Mouse (Mus musculus) layer of hippocampus, adult 8-10 months (tissue): ENCODE results near the gene Gfi1b. TPM values are rescaled to one million over a fixed set of nuclear protein-coding genes. Genes with fewer than 3 reads are reported as not detected.
A peak's percentile ranks its signal among the peaks of the same experiment; 100 is the strongest.

Experiments
- DNase-seq, 2 experiments: peaks; one replicate each; pipeline ENCODE4 v3.0.0; 2022; ENCODE audit warnings: low spot score in 2 of 2
- total RNA-seq, 4 experiments: library from RNA; stranded (reverse); gene quantifications; 2 replicates each; pipeline ENCODE4 v1.2.4; 2022

Gfi1b gene
- total RNA-seq, 4 experiments from 2014 or later, result not detected

- DNase-seq, result no peak
Measured at GRCm38 (mm10) chr2:28599569-28599900, 22.2 kb downstream of the Gfi1b start.

DNA sequence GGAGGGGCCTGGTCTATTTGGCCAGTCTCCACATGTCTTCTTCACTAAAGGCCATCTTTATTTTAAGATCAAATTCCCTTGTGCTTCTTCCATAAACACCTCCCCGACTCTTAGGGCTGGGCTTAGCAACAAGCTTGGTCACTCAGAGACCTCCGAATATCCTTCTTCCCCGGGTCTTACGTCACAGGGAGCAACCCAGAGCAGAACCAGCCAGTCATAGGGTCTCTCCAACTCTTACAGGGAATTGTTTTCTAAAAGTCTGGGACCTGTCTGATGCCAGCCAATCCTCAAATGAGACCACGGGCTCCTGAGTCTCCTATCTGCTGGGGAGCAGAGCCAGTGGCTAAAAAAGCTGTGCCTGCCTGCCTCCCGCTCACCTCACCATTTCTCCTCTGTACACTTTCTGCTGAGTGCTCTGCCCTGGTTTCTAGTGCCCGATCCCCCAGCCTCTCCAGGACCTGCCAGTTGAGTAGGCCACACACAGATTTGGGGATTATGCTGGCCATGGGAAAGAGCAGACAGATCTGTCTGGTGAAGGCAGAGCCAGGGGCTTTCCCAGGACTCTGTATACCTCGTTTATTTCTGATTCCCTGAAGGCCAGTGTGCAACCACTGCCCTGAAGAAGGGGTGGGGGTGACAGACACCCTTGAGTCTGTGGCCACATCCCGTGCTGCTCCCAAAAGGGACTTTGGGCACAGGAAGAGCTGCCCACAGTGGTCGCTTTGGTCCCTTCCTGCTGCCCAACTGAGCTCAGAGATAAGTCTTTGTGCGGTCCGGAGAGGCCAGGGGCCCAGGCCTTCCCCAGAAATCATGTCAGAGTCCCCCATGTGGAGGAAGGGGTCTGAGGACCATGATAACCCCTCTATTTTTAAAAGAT lies 22.9 kb downstream of the Gfi1b start:
- no peak for DNase-seq

- DNase-seq, result no peak
Measured at GRCm38 (mm10) chr2:28597733-28598547, 23.8 kb downstream of the Gfi1b start.

- DNase-seq, result no peak
Measured at GRCm38 (mm10) chr2:28596998-28597397, 24.8 kb downstream of the Gfi1b start.

DNA sequence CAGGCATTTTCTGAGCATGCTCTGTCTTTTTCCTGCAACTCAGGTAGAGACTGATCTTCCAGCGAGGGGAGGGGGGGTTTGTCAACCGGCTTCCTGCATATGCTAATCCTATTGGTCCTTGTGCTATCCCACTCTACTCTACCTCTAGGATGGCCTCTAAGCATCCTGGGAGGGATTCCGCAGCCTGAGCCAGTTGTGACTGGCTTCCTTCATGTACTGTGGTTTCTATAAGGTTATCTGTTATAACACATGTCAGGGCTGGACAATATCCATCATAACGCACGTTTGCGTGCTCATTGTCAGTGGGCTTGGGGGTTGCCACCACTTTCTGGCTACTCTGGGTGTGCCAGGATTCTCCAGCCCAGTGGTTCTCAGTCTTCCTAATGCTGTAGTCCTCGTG lies 25.8 kb downstream of the Gfi1b start:
- no peak for DNase-seq

DNA sequence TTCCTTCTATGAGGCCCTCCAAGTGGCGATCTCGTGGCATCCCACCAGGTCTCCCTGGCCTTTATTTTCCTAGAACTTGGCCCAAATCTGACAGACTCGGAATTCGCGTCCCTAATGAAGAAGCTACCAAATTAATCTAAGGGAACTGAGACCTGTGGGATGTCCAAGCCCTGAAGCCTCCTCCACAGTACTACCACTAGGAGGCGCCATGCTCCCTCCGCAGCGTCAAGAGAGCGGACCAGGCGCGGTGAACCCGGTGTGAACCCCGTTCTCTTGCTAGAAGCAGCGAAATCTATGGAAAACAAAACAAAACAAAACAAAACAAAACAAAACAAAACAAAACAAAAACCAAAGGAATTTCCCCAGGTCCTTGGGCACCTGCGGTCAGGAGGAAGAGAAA lies 29.0 kb downstream of the Gfi1b start:
- no peak for DNase-seq

DNA sequence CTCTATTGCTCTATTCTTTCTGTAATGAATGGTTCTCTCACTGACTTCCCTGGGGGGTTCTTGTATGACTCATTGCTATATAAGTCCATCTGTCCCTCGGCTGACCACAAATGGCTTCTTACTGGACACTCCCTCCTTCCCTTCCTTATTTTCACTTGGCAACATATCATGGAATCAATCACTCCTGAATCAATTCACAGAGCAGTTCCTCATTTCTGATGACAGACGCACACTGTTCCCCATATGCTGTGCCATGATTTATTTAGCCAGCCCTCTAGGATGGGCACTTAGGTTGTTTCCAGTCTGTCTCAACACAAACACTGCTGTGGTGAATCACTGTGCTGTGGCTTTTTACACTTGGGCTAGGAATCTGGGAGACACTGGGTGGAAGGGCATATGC lies 30.3 kb downstream of the Gfi1b start:
- no peak for DNase-seq

GRCm38 (mm10) chr2:28588574-28588973 lies 33.2 kb downstream of the Gfi1b start:
- no peak for DNase-seq

DNA sequence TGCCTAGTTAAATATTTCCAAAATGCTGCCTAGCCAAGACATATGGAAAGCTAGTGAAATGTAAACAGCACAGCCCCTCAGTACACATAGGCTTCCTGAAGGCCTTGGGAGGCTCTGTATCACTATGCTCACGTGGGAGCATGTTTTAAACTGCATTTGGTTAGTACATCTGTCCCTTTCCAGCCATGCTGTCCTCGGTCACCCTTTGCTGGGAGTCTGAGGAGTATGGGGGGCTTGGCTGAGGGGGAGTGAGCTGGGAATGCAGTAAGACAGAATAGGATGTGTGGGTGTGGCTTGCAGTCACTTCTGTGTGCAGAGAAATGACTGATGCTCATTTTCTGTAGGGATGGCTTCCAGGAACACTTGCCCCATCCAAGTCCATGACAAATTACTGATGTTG lies 36.1 kb downstream of the Gfi1b start:
- no peak for DNase-seq

- peak; percentile 66 to 84 for DNase-seq
Measured at GRCm38 (mm10) chr2:28585043-28585571, 36.7 kb downstream of the Gfi1b start.

GRCm38 (mm10) chr2:28583651-28584050 lies 38.1 kb downstream of the Gfi1b start, which contains the start of gene Gtf3c5:
Gene Gtf3c5, minus strand, starts transcription at chr2:28583751.
- DNase-seq, result no peak

GRCm38 (mm10) chr2:28582647-28583353 lies 39.0 kb downstream of the Gfi1b start:
- peak; percentile 79 to 86 for DNase-seq

DNA sequence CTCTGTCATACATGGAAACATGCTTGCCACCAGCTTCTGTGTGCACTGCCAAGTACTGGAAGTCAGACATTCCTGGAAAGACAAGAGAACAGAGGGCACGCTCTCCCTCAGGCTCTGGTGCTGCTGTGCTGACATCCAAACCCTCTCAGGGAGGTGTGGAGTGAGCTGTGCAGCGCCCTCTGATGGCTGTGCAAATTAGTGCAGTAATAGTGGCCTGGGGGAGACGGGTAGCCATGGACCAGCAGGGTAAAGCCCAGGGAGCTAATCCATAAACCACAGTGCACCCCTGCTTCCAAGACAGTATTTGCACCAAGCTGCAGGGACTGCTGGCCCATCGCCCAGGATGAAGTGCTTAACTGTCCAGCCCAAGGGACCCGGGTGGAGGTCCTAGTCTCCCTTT lies 43.8 kb downstream of the Gfi1b start:
- DNase-seq, result no peak

DNA sequence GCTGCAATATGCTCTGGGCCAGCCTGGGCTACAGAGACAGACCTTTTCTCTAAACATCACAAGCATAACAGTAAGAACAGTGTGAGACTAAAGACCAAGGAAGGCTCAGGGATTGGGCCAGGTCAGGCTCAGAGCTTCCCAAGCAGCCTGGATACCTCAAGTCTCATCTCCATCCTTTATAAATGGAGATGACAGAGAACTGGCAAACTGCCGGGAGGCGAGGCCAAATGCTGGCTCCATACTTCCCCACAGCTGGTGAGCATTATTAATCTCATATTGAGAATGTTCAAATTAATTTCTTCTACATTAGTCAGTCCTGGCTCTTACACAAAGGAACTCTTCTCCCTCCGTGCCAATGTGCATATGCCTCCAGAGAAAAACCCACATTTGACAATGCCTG lies 45.0 kb downstream of the Gfi1b start:
- peak; percentile 45 to 66 for DNase-seq

GRCm38 (mm10) chr2:28575341-28575740 lies 46.4 kb downstream of the Gfi1b start:
- DNase-seq, result no peak

DNA sequence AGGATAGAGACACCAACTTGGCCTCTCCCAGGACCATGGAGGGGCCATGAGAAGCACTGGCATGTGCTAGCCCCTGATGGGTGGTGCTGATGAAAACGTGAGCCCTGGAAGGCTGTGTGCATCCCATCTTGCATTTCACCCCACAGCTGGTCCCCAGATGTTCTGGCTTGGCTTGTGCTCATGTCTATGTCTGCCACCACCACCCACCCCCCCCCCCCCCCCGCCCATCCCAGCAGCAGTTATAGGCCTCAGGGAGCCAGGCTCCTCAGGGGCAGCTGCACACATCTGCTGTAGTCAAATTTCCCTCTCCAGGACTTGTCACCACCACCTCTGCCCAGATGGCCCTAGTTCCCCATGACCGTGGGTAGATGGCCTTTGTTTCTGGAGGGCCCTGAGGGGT lies 51.9 kb downstream of the Gfi1b start:
- no peak for DNase-seq

GRCm38 (mm10) chr2:28566545-28566944 lies 55.2 kb downstream of the Gfi1b start:
- no peak for DNase-seq

DNA sequence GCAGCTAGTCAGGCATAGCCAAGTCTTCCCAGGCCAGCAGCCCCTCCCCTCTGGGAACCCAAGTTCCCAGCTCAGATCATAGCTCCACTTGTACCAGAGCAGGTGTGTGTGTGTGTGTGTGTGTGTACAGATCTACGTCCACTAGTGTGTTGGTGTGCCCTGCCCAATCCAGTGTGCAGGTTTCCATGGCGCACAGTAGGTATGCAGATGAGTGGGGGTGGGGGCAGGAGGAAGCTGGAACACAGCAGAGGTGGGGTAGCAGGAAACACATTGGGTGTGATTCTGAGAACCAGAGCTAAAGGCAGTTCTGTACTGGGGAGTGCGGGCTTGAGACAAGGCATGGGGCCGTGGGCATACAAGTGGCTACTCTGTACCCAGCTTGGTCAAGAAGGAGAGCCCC lies 57.4 kb downstream of the Gfi1b start:
- DNase-seq, result no peak

DNA sequence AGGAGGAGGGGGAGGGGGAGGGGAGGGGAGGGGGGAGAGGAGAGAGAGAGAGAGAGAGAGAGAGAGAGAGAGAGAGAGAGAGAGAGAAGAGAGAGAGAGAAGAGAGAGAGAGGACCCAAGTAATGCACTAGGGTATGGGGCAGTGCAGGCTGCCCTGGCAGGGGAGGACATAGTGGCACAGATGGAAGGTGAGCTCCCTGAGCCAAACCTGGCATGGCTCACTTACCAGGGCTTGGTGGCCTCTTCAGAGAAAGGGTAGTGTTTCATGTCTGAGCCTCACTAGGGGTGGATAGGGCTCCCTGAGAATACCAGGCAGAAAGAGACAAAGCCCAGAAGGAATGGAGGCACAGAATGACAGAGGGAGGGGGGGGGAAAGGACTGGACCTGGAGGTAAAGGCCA lies 58.0 kb downstream of the Gfi1b start:
- DNase-seq, result no peak

DNA sequence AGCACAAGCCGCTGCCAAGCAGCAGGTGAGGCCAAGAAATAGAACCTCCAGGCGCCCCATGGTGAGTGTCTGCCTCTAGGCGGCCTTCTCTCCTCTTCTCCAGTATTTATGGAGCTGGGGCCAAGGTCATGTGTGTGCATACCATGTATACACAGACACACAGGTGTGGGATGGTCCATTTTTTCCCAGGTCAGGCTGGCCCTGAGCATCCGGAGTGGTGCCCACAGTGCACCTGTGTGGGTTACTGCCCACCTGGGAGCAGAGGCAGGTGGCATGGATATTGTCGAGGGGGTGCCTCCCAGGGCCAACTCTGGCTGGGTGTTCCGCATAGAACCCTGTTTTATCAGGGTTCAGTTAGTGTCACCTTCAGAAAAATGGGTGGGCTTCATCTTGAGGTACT lies 58.5 kb downstream of the Gfi1b start, which contains the start of gene Cel:
Cel (minus strand) TSS at position 101 of the 400 bp plus-strand sequence.
- DNase-seq, result no peak
